Mouse (Mus musculus) bone marrow macrophage, adult 2 months (primary cell): Measurements from ENCODE around the gene Gm21958.

Source experiments
- CTCF ChIP-seq: IDR thresholded peaks from 2 replicates; pipeline ENCODE4 v1.5.1; 2012; ENCODE audit warnings: low read depth, mild to moderate bottlenecking, low read length, moderate library complexity
- POLR2A ChIP-seq: IDR thresholded peaks from 2 replicates; pipeline ENCODE4 v1.6.1; 2012; ENCODE audit warnings: mild to moderate bottlenecking, low read depth, low read length, borderline replicate concordance

GRCm38 (mm10) chr3:54760321-54761115 is 46.4 kb upstream of the Gm21958 start:
- no peak for TF ChIP-seq POLR2A
- no peak for TF ChIP-seq CTCF
